Mouse (Mus musculus) testis, postnatal 10 days (tissue): ENCODE measurements around the gene Gsdme.

Experiments
- DNase-seq: peaks from one replicate; pipeline ENCODE4 v3.0.0; 2021; ENCODE audit warnings: low spot score

Gene Gsdme

GRCm38 (mm10) chr6:50244967-50245366 is 18.7 kb downstream of the Gsdme start:
- DNase-seq, result no peak

DNA sequence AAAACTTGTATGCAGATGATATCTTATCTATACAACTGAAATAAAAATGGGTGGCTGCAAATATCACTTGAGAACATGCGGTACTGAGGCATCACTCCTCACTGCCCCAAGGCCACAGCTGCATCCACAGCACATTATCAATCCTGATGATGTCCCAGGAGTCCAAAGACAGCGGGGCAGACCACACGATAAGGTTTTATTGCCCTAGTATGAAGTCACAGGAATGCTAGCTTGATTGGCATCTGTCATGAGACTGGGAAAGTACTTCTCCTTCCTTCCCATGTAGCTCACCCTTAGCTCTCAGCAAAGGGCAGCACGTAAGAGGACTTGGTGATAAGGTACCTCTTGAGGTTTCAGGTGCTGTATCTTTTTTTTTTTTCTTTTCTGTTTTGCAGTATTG is 19.5 kb downstream of the Gsdme start:
- no peak for DNase-seq

GRCm38 (mm10) chr6:50240437-50240836 is 23.2 kb downstream of the Gsdme start:
- no peak for DNase-seq

DNA sequence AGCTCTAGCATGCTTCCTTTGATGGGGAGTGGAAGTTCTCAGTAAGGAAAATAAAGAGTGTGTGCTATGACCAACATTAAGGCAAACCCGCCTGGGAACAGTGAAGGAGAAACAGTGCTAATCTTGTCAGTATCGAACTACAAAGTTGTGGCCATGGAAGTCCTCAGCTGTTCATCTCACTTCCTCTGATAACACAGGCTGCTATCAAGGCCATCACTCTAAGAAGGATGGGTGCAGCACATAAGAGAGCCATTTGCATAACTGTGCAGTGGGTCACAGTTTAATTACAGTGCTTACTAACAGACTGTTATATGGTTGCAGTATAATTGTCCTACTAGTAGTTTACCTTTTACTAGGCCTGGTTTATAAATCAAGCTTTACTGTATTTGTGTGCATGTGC is 23.8 kb downstream of the Gsdme start:
- DNase-seq, result no peak

DNA sequence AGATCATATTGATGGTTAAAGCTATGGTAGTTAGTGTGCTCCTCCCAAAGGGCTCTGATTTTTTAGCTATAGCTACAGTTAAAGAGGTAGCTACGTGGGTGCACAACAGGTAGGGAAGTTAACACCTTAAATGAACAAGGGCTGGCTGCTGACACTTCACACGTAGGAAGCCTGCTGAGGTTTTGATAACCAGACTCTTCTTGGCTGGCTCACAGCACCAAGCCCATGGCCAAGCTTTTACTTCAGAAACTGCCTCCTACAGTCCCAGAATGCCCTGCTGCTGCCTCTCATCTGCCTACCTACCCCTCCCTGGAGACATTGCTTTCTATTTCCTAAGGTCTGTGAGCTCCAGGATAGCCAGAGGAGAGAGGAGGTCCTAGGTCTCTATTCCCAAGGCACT is 25.7 kb downstream of the Gsdme start:
- DNase-seq, result no peak

DNA sequence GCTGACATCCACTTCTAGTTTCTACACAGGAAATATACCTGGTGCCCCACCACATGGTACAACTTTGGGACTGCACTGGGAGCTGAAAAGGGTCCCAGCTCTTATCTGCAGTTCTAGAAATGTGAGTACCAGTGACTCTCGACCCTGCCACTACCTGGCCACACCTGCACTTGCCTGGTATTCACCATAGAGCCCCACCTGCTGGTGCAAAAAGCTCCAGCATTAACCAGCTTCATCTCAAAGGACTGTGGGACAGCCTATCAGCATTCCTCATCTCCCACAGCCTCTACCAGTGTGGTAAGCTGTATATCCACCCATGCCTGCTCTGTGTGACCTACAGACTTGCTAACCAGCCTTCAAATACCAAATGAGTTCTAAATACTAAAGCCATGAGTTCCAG is 30.7 kb downstream of the Gsdme start:
- no peak for DNase-seq

GRCm38 (mm10) chr6:50231288-50231687 is 32.4 kb downstream of the Gsdme start:
- no peak for DNase-seq

DNA sequence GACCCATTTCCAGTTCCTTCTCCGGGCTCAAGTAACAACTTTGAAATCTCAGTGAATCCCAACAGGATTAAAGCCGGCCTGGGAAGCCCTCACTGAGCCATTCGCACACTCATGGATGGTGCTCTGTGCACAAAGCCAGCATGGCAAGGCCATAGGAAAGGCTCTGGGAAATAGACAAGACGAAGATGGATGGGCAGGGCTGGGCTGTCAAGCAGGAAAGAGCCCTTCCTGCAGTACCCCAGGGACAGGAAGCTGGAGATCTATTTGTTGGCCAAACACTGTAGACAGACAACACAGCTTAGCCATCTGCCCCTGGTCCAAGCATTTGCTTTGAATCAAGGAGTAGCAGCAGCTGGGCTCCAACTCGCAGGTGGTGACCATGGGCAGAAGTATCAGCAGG is 35.5 kb downstream of the Gsdme start:
- DNase-seq, result no peak

DNA sequence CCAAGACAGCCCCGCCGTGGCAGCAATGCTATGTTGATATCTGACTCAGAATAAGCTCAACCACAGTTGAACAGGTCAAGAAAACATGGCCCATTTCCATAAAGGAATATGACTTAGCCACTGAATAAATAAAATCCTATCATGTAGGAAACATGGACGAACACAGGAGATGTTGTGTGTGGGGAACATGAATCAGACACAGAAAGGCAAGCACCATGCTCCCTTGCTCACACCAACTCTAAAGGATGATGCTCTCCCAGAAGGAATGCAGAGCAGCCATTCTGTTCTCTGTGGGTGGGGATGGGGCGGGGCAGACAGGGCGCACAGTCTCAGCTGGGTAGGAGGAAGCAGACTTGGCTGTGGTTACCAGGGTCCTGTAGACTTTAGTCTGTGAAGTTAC is 38.4 kb downstream of the Gsdme start:
- DNase-seq, result no peak

DNA sequence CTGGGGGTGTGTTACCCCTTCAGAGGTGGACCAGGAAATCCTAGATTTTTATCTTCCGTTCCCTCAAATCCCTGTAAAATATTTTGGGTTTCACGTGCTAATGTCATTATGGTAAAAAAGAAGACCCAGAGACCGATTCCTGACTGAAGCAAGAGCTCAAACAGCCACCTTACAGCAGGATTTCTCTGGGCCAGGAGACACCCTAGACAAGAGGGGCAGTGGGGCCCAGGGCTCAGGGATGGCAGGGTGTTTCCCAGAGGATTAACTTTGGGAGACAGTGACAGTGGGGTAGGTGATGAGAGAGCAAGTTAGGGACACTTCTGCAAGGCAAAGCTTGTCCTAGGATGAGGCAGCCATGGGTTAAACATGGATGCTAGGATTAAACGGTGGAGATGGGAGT is 40.1 kb downstream of the Gsdme start:
- DNase-seq, result no peak

- DNase-seq, result no peak
Observed at GRCm38 (mm10) chr6:50222986-50223385, 40.7 kb downstream of the Gsdme start.

GRCm38 (mm10) chr6:50222351-50222750 is 41.3 kb downstream of the Gsdme start:
- no peak for DNase-seq

GRCm38 (mm10) chr6:50220863-50221262 is 42.8 kb downstream of the Gsdme start:
- DNase-seq, result peak; percentile 67

DNA sequence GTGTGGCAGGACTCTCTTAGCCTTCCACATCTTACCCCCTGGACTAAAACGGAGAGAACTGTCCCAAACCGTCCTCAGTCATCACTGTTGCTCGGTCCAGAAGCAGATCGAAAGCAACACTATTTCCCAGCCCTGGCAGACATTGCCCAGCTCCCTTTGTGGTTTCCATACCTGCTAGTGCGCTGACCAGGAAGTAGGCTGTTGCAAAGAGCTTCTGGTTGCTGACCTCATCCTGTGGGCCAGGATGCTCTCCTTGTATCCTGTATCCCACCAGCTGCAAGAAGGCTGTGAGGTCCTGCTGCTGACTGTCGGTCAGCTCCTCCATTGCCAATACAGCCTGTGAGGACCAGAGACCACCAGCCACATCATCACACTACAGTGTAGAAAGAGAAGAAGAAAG is 44.6 kb downstream of the Gsdme start:
- DNase-seq, result no peak

- DNase-seq, result no peak
Observed at GRCm38 (mm10) chr6:50218628-50219027, 45.0 kb downstream of the Gsdme start.

GRCm38 (mm10) chr6:50215986-50216385 is 47.7 kb downstream of the Gsdme start:
- DNase-seq, result no peak

DNA sequence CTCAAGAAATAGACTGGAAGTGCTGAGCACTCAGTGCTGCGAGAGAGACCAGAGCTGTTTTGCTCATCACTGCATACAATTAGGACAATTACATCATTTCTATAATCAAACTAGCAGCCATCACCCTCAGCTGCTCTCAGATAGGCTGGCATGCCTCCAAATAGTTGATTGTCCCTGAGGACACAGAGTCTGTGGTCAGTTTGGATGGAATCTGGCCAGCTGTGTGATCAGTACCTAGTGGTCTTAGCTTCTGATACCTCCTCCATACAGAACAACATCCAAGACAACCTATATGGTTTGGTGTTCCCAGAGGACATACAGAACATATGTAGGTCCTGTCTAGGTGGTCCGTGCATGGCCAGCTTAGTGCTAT is 48.3 kb downstream of the Gsdme start:
- no peak for DNase-seq

GRCm38 (mm10) chr6:50214711-50215372 is 48.8 kb downstream of the Gsdme start:
- DNase-seq, result no peak

- no peak for DNase-seq
Observed at GRCm38 (mm10) chr6:50205093-50205492, 58.6 kb downstream of the Gsdme start.

GRCm38 (mm10) chr6:50204356-50204755 is 59.3 kb downstream of the Gsdme start:
- no peak for DNase-seq

DNA sequence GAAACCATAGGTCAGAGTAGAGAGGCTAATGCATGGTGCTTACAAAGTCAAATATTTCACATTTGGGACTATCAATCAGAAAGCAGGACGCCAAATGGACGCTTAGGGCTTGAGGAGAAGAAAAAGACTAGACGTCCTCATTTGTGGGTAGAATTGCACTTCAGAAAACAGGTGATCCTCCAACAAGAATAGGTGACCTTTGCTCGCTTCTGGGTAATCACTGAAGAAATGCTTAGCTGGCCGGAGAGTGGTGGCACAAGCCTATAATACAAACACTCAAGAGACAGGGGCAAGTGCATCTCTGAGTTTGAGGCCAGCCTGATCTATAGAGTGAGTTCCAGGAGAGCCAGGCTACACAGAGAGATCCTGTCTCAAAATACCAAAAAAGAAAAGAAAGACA is 69.8 kb downstream of the Gsdme start:
- no peak for DNase-seq

DNA sequence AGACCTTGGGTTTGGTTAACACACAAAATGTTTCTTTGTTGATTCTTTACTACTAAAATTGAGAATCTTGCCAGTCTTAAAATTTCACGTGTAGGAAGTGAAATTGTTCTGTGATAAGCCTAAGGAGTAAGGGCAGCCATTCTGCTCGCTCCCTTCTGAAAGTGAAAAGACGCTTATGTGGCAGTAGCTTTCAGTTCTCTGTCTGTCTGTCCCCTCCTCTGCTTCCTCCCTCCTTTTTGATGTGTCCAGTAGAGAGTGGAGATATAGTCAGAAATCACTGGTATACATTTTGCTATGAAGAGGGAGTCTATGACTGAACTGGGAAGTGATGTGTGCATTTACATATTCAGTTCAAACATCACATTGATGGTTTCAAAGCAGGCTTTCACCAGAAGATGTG is 70.8 kb downstream of the Gsdme start:
- DNase-seq, result no peak

DNA sequence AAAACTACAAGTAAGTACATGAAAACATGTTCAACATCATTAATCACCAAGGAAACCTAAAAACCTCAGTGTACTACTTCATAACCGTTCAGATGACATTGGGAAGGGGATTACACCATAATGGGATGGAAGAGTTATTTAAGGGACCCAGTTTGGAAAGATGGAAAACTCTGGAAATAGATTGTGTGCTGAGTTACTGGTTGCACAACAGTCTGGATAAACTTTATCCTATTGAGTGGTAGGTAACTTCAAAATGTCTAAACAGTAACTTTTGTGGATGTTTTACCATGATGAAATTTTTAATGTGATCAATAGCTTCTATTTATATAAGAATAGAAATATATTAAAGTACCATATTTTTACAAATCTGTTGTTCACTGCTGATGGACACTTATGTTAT is 71.5 kb downstream of the Gsdme start:
- no peak for DNase-seq

GRCm38 (mm10) chr6:50191605-50192004 is 72.1 kb downstream of the Gsdme start:
- DNase-seq, result no peak

- DNase-seq, result no peak
Observed at GRCm38 (mm10) chr6:50189376-50189775, 74.3 kb downstream of the Gsdme start.
